Mouse (Mus musculus) c-Kit-negative CD71-positive TER-119-positive erythroid progenitor cells, embryonic 14.5 days (primary cell): ENCODE data around the gene Rreb1.

Experiments used
- DNase-seq: peaks from one replicate; pipeline ENCODE4 v3.0.0-alpha.2; 2013; ENCODE audit warnings: low read depth, low spot score

The Rreb1 gene

GRCm38 (mm10) chr13:37875919-37876318, 97.7 kb downstream of the Rreb1 start:
- no peak for DNase-seq

GRCm38 (mm10) chr13:37876366-37876765, 98.2 kb downstream of the Rreb1 start:
- DNase-seq = no peak

GRCm38 (mm10) chr13:37876836-37877235, 98.6 kb downstream of the Rreb1 start:
- DNase-seq = no peak

- no peak for DNase-seq
These were observed 99.0 kb downstream of the Rreb1 start for GRCm38 (mm10) chr13:37877241-37877640.

GRCm38 (mm10) chr13:37878918-37879331, 100.7 kb downstream of the Rreb1 start:
- no peak for DNase-seq

GRCm38 (mm10) chr13:37879556-37879955, 101.4 kb downstream of the Rreb1 start:
- DNase-seq = no peak

GRCm38 (mm10) chr13:37880035-37880434, 101.8 kb downstream of the Rreb1 start:
- DNase-seq = no peak

- no peak for DNase-seq
These were observed 102.5 kb downstream of the Rreb1 start for GRCm38 (mm10) chr13:37880581-37881130.

GRCm38 (mm10) chr13:37882521-37882920, 104.3 kb downstream of the Rreb1 start:
- DNase-seq = no peak

GRCm38 (mm10) chr13:37883008-37883407, 104.8 kb downstream of the Rreb1 start:
- DNase-seq = no peak

- no peak for DNase-seq
These were observed 107.2 kb downstream of the Rreb1 start for GRCm38 (mm10) chr13:37885392-37885791.

- no peak for DNase-seq
These were observed 107.8 kb downstream of the Rreb1 start for GRCm38 (mm10) chr13:37886024-37886423.

GRCm38 (mm10) chr13:37894756-37895155, 116.6 kb downstream of the Rreb1 start:
- DNase-seq = no peak

GRCm38 (mm10) chr13:37895564-37896254, 117.5 kb downstream of the Rreb1 start:
- DNase-seq = no peak

- no peak for DNase-seq
These were observed 118.2 kb downstream of the Rreb1 start for GRCm38 (mm10) chr13:37896423-37896822.

GRCm38 (mm10) chr13:37898772-37899171, 120.6 kb downstream of the Rreb1 start:
- DNase-seq = no peak

GRCm38 (mm10) chr13:37903036-37903435, 124.8 kb downstream of the Rreb1 start:
- DNase-seq = no peak

GRCm38 (mm10) chr13:37903476-37903875, 125.3 kb downstream of the Rreb1 start:
- DNase-seq = no peak

- DNase-seq = no peak
These were observed 126.2 kb downstream of the Rreb1 start for GRCm38 (mm10) chr13:37904436-37904835.

- DNase-seq = no peak
These were observed 129.9 kb downstream of the Rreb1 start for GRCm38 (mm10) chr13:37908061-37908460.

- DNase-seq = no peak
These were observed 130.3 kb downstream of the Rreb1 start for GRCm38 (mm10) chr13:37908493-37908892.

- no peak for DNase-seq
These were observed 131.0 kb downstream of the Rreb1 start for GRCm38 (mm10) chr13:37909225-37909624.

GRCm38 (mm10) chr13:37912011-37912410, 133.8 kb downstream of the Rreb1 start:
- DNase-seq = no peak
